Mouse (Mus musculus) kidney, postnatal 14 days (tissue): Measurements from ENCODE around the gene Clps.
A peak's percentile ranks its signal among the peaks of the same experiment; 100 is the strongest.

Experiments
- DNase-seq: peaks from one replicate; pipeline ENCODE4 v3.0.0; 2022; ENCODE audit warnings: mixed read lengths

Clps gene

GRCm38 (mm10) chr17:28553040-28553793 is 7.3 kb downstream of the Clps start:
- DNase-seq, result peak; percentile 73

GRCm38 (mm10) chr17:28549111-28549510 is 11.5 kb downstream of the Clps start, which contains the start of gene Clpsl2:
Clpsl2 (plus strand) TSS chr17:28549411.
- DNase-seq, result no peak

GRCm38 (mm10) chr17:28548550-28548949 is 12.0 kb downstream of the Clps start:
- DNase-seq, result no peak

GRCm38 (mm10) chr17:28546925-28547324 is 13.6 kb downstream of the Clps start:
- DNase-seq, result no peak

- DNase-seq, result no peak
Measured at GRCm38 (mm10) chr17:28537881-28538280, 22.7 kb downstream of the Clps start.

GRCm38 (mm10) chr17:28533327-28533726 is 27.2 kb downstream of the Clps start:
- no peak for DNase-seq

GRCm38 (mm10) chr17:28532557-28532956 is 28.0 kb downstream of the Clps start:
- no peak for DNase-seq

- DNase-seq, result no peak
Measured at GRCm38 (mm10) chr17:28531946-28532345, 28.6 kb downstream of the Clps start.

- no peak for DNase-seq
Measured at GRCm38 (mm10) chr17:28530506-28530905, 30.1 kb downstream of the Clps start, which contains the start of gene Armc12. Armc12 (plus strand) TSS chr17:28530806.

- no peak for DNase-seq
Measured at GRCm38 (mm10) chr17:28529116-28529515, 31.4 kb downstream of the Clps start.

GRCm38 (mm10) chr17:28528043-28528351 is 32.6 kb downstream of the Clps start:
- peak; percentile 90 for DNase-seq

- DNase-seq, result peak; percentile 34
Measured at GRCm38 (mm10) chr17:28527184-28528042, 33.2 kb downstream of the Clps start.

- no peak for DNase-seq
Measured at GRCm38 (mm10) chr17:28524831-28525430, 35.6 kb downstream of the Clps start.

GRCm38 (mm10) chr17:28524009-28524695 is 36.4 kb downstream of the Clps start:
- no peak for DNase-seq

GRCm38 (mm10) chr17:28523355-28524008 is 37.1 kb downstream of the Clps start:
- DNase-seq, result no peak

GRCm38 (mm10) chr17:28522623-28523354 is 37.8 kb downstream of the Clps start:
- peak; percentile 96 for DNase-seq

- peak; percentile 46 for DNase-seq
Measured at GRCm38 (mm10) chr17:28521920-28522319, 38.6 kb downstream of the Clps start.

- DNase-seq, result no peak
Measured at GRCm38 (mm10) chr17:28521071-28521726, 39.4 kb downstream of the Clps start.

GRCm38 (mm10) chr17:28520561-28520960 is 40.0 kb downstream of the Clps start:
- DNase-seq, result no peak

- DNase-seq, result no peak
Measured at GRCm38 (mm10) chr17:28519827-28520226, 40.7 kb downstream of the Clps start.

- DNase-seq, result peak; percentile 72
Measured at GRCm38 (mm10) chr17:28518615-28519071, 41.9 kb downstream of the Clps start.
